Mouse (Mus musculus) neural tube, embryonic 12.5 days (tissue): ENCODE measurements at regions not wholly inside any gene's neighbourhood (a gene's known extent, or its start where the extent isn't known, plus 50 kb on each side); places are given as distances from the start of the nearest gene placed in this dataset.
A peak's percentile ranks its signal among the peaks of the same experiment; 100 is the strongest.

Experiments
- ATAC-seq: fragments of 200-750 bp; cut with Nextera tagmentation; 2 replicates; pipeline ENCODE4 v1.8.0; 2017; ENCODE audit warnings: low read depth, mild to moderate bottlenecking, moderate TSS enrichment, moderate library complexity; ENCODE audit not compliant: low FRiP score
- H3K27ac ChIP-seq: fragments of 300-500 bp; sonication (generic); 2 replicates; pipeline ENCODE4 v1.5.1; 2016
- H3K27me3 ChIP-seq: fragments of 300-500 bp; sonication (generic); replicated peaks from 2 replicates; pipeline ENCODE4 v1.6.1; 2016; ENCODE audit warnings: mild to moderate bottlenecking
- H3K36me3 ChIP-seq: fragments of 300-500 bp; sonication (generic); 2 replicates; pipeline ENCODE4 v1.6.1; 2016; ENCODE audit warnings: mild to moderate bottlenecking
- H3K4me1 ChIP-seq: fragments of 300-500 bp; sonication (generic); 2 replicates; pipeline ENCODE4 v1.6.1; 2016
- H3K4me2 ChIP-seq: fragments of 300-500 bp; sonication (generic); replicated peaks from 2 replicates; pipeline ENCODE4 v1.6.1; 2016; ENCODE audit warnings: mild to moderate bottlenecking
- H3K4me3 ChIP-seq: fragments of 300-500 bp; sonication (generic); 2 replicates; pipeline ENCODE4 v1.5.1; 2016
- H3K9ac ChIP-seq: fragments of 300-500 bp; sonication (generic); 2 replicates; pipeline ENCODE4 v1.6.1; 2016; ENCODE audit warnings: mild to moderate bottlenecking
- H3K9me3 ChIP-seq: fragments of 300-500 bp; sonication (generic); 2 replicates; pipeline ENCODE4 v1.6.1; 2016; ENCODE audit warnings: mild to moderate bottlenecking
- WGBS: fragments of 180-500 bp; shearing (Covaris S2); methylation state at CpG from one replicate; pipeline ENCODE4 v1.1.7; 2016; 5-methylcytosine and 5-hydroxymethylcytosine counted together

- no peaks in the 10 kb centered on the region for H3K27me3 ChIP-seq
- 36% methylated on average over 2 of the region's 2 CpGs for WGBS
- no peaks in the 10 kb centered on the region for H3K36me3 ChIP-seq
- no peak overlapping the region for H3K9ac ChIP-seq
- no peak for ATAC-seq
- H3K4me3 ChIP-seq = no peak overlapping the region
- no peak overlapping the region for H3K27ac ChIP-seq
- no peaks in the 10 kb centered on the region for H3K4me1 ChIP-seq
- H3K9me3 ChIP-seq = no peaks in the 10 kb centered on the region
- no peak overlapping the region for H3K4me2 ChIP-seq
Measured at GRCm38 (mm10) chr13:75204417-75204816, 114.8 kb downstream of the Pcsk1 start.

DNA sequence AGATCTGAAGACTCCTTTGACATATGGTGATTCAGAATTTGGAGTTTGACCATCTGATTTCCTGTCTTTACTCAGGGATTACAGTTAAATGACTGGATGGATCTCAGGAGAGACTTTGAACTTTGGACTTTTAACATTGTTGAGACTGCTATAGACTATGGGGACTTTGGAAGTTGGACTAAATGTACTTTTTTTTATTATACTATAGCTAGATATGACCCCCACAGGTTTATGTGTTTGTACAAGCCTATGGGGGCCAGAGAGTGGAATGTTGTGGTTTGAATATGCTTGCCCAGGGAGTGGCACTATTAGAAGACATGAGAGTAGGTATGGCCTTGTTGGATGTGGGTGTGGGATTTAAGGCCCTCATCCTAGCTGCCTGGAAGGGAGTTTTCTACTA, 134.3 kb downstream of the Pcsk1 start:
- H3K4me3 ChIP-seq = no peak overlapping the region
- H3K9ac ChIP-seq = no peak overlapping the region
- H3K36me3 ChIP-seq = no peaks in the 10 kb centered on the region
- H3K4me2 ChIP-seq = no peak overlapping the region
- ATAC-seq = no peak
- H3K27me3 ChIP-seq = no peaks in the 10 kb centered on the region
- H3K4me1 ChIP-seq = no peaks in the 10 kb centered on the region
- H3K9me3 ChIP-seq = no peaks in the 10 kb centered on the region
- no peak overlapping the region for H3K27ac ChIP-seq

DNA sequence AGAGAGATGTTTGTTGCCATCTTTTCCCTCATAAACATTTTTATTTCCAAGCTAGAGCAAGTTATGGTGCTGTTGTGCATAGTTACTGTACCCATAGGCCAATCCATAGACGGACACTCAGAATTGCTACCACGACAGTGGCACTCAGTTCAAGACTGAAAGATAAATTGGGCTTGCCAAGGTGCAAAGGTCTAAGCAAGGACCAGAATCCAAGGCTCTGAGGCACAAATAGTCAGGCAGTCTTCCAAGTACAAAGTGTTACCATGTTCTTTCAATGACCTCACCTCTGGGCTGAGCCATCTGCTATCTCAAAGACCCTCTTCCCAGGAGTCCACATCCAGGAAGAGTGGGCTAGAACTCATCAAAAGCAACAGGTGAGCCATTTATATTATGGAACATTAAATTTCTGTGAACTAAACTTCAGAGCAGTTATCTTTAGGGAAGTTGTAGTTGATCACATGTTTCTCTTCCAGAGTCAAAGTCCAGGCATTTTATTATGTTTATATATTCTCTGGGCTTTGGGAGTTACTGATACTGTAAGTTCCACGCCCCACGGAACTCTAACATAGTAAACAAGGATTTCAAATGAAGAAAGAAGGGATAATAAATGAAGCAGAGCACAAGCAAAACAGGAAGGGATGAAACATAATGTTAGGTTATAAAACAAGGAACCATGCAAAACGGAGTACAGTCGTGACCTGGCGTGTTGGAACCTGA, 136.1 kb downstream of the Pcsk1 start:
- H3K4me2 ChIP-seq = no peak overlapping the region
- H3K9me3 ChIP-seq = no peaks in the 10 kb centered on the region
- 94% methylated on average over 7 of the region's 7 CpGs for WGBS
- H3K9ac ChIP-seq = no peak overlapping the region
- no peak overlapping the region for H3K4me3 ChIP-seq
- H3K27me3 ChIP-seq = no peaks in the 10 kb centered on the region
- no peaks in the 10 kb centered on the region for H3K36me3 ChIP-seq
- H3K27ac ChIP-seq = no peak overlapping the region
- H3K4me1 ChIP-seq = no peaks in the 10 kb centered on the region
- ATAC-seq = no peak

DNA sequence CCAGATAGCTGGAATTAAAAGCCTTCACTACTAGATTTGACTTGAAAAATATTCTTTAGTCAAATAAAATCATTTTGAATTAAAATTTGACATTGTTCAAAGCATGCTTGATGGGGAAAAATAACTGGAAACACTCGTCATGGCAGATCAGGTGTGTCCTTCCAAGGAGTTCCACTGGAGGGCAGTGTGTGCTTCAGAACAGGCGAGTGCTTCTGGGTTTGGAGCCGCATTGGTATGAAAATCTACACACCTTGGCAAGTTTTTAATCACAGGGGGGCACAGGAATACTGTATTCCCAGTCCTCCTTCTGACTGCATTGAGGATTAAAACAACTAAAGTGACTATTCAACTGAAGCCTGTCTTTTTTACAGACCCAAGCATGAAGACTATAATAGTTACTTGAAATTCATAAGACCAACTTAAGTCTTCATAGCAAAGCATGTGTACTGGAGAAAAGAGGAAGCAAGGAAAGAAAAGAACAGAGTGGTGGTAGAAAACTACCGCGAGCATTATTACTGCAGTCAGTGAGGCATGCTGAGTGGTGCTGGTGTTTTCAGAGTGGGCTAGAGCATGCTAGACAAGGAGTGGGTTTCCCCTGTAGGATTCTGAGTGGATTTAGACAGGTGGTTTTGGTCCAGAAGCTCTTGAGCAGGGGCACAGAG, 138.1 kb downstream of the Pcsk1 start:
- Histone ChIP-seq H3K9me3 (no peaks in the 10 kb centered on the region), H3K27me3 (no peaks in the 10 kb centered on the region), H3K36me3 (no peaks in the 10 kb centered on the region), H3K9ac (no peak overlapping the region), H3K27ac (no peak overlapping the region), H3K4me3 (no peak overlapping the region), H3K4me1 (no peaks in the 10 kb centered on the region), H3K4me2 (no peak overlapping the region)
- peak; percentile 70; the same call in 1 of the 2 replicates for ATAC-seq
- 28% methylated on average over 5 of the region's 5 CpGs for WGBS

- no peak overlapping the region for H3K4me2 ChIP-seq
- no peak overlapping the region for H3K27ac ChIP-seq
- H3K36me3 ChIP-seq = no peaks in the 10 kb centered on the region
- no peak overlapping the region for H3K4me3 ChIP-seq
- ATAC-seq = 0 out of 2 replicates have a peak, but pooled peaks have one; percentile 63
- no peaks in the 10 kb centered on the region for H3K27me3 ChIP-seq
- no peak overlapping the region for H3K9ac ChIP-seq
- no peaks in the 10 kb centered on the region for H3K4me1 ChIP-seq
- no peaks in the 10 kb centered on the region for H3K9me3 ChIP-seq
- WGBS = 55% methylated on average over 2 of the region's 2 CpGs
Measured at GRCm38 (mm10) chr13:75236424-75236823, 146.8 kb downstream of the Pcsk1 start.
